Mouse (Mus musculus) fat pad, adult 2 months (tissue): Measurements from ENCODE around the gene Elmod1.
A peak's percentile ranks its signal among the peaks of the same experiment; 100 is the strongest.
"Not testable (repeated sequence)": the region's sequence is repeated elsewhere in the genome, so short reads cannot be mapped to it uniquely, and the experiment has no call there.

Experiments used
- DNase-seq: peaks from one replicate; pipeline ENCODE4 v3.0.0-alpha.2; 2011; ENCODE audit warnings: low read depth, low spot score; ENCODE audit errors: extremely low read depth

Gene Elmod1

DNA sequence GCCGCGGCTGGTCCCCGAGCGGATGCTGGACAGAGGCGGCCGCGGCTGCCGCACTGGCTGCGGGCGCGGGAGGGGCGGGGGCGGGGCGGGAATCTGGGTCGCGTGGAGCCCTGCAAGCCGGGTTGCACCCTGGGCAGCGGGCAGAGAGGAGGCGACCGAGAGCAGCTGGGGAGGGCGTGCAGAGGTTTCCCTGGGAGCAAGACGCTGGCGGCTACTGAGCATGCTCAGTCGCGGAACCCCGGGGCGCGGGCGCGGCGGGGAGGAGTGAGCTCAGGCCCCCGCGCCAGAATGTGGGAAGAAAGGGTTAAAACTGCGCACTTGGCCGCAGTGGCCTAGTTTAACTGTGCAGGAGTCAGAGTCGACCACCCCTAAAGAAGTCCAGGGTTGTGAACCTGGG, at the start of gene Elmod1:
Gene Elmod1 (minus strand): TSS at position 180 of the 397 bp plus-strand sequence.
- no peak for DNase-seq

DNA sequence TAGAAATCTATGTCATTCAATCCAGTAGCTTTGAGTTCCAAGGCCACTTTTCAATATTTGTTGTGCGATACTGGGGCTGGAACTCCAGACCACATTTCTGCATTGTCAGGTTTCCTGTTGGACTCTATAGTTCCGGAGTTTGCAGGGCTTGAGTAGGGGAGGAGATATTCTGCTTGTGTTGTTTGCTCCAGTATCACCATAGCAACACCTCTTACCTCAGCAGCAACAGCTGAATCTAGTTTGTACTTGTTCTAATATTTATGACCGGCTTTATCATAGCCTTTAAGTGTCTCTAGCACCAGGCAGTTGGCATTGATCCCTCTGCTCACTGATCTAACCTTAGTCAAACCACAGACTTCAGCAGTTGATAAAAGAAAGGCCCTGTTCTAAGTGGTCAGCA, 47.7 kb upstream of the Elmod1 start:
- DNase-seq, result no peak

GRCm38 (mm10) chr9:53994528-53994927, 19.4 kb upstream of the Elmod1 start:
- DNase-seq, result no peak

DNA sequence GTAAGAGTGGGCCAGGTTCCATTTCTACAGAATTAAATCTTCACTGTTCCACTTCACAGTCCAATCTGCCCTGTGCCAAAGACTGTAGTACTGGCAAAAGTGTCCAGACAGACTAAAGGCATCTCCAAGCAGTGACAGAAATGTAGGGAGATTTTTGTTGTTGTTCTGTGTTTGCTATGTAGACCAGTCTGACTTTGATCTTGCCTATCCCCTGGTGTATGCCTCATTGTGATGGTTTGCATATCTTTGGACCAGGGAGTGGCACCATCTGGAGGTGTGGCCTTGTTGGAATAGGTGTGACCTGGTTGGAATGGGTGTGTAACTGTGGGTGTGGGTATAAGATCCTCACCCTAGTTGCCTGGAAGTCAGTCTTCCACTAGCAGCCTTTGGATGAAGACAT, 17.5 kb upstream of the Elmod1 start:
- not testable (repeated sequence) for DNase-seq

- DNase-seq, result no peak
These were observed 15.8 kb upstream of the Elmod1 start for GRCm38 (mm10) chr9:53990921-53991320.

- DNase-seq, result no peak
These were observed 11.9 kb upstream of the Elmod1 start for GRCm38 (mm10) chr9:53986972-53987371.

DNA sequence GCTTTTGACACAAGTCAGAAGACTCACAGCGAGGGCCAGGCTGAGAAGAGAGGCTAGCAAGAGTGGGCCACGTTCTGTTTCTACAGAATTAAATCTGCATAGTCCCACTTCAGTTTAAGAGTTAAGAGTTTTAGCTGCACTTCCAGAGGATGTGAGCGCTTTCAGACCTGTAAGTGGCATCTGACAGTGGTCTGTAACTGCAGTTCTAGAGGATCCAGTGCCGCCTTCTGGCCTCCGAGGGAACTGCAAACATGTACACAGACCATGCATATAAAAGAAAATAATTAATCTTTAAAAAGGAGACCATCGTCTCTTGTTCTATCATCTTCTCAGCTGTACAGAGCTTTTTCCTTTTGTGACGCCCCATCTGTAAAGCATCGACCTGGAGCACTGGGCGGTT, 9.8 kb upstream of the Elmod1 start:
- DNase-seq, result no peak

GRCm38 (mm10) chr9:53974328-53975121, 576 bp downstream of the Elmod1 start:
- no peak for DNase-seq

DNA sequence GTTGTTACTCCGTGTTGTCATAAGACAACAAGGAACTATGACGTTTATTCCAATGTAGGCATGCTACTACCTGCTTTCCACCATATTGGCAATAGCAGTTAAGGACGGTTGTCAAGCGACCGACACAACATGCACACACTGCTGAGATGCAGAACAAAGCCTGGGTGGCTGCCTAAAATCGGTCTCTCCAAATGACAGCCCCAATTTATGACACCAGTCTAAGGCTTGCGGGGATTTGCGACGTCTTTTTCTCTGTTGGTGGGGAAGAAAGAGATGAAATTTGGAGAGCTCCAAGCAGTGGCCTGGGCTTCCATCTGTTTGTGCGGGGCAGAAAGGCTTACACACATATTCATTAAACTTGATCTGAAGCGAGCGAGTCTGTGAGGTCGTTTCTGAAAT, 1.2 kb downstream of the Elmod1 start:
- DNase-seq, result no peak

- no peak for DNase-seq
These were observed 1.9 kb downstream of the Elmod1 start for GRCm38 (mm10) chr9:53973241-53973640.

DNA sequence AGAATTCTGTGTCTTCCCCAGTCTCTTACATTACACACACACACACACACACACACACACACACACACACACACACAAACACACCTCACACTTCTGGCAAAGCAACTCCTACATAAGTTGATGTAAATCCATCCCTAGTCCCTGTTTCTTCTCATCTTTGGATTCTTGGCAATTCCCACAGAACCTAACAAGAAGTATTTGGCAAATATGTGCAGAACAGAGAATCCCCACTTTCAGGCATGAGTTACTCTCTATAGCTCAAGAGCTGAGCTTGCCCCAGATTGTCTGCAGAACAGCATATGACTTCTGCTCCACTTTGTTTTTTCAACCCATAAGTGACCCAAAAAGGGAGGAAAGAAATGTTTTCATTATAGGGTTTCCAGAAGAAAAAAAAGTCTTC, 2.7 kb downstream of the Elmod1 start:
- DNase-seq, result no peak

DNA sequence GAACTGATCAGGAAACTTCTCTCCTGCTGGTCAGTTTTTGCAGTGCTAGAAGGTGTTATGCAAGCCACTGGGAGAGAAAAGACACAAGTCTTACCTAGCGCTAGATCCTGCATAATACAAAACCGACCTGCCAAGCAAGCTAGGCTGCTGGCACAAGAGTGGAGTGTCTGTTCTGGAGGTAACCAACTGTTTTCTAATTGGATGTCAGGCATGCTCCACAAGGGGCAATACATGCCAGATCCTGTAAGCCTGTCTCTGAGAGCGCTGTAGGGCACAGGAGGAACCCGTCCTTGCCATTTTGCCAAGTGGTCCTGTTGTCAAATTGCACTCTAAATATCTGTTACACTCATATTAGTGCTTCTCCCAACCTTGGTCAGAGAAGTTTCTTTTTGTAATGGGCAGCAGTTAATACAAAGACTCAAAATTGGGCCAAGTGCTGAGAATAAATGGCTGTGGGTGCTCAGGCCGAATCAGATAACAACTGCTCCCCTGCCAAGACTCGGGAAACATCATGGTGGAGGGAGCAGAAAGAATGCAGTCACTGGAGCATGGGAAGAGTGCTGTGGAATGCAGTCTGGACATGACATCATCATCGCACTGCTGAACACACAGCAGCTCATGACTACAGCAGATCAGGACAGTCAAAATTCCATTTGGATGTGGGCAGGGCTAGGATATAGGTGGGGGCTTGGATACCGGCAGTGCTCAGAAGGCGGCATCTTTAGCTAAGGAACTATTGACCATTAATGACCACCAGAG, 7.3 kb downstream of the Elmod1 start:
- peak; percentile 28 for DNase-seq

- no peak for DNase-seq
These were observed 18.1 kb downstream of the Elmod1 start for GRCm38 (mm10) chr9:53957021-53957420.

- no peak for DNase-seq
These were observed 20.2 kb downstream of the Elmod1 start for GRCm38 (mm10) chr9:53954853-53955252.

DNA sequence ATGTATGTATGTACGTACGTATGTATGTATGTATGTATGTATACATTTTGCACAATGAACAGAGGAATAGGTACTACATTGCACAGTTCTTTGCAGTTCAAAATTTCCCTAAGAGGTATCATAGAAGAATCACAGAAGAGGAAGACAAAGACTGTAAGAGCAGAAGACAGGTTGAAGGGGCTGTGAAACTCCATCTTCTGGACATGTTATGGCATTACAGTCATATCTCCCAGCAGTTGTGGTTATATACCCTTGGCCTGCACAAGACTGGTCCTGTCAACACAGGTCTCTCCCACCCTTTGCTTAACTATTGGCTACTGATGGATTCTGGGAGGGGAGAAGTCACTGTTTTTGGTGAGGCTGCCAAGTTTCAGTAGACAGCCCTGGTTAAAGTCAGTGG, 27.6 kb downstream of the Elmod1 start:
- no peak for DNase-seq

DNA sequence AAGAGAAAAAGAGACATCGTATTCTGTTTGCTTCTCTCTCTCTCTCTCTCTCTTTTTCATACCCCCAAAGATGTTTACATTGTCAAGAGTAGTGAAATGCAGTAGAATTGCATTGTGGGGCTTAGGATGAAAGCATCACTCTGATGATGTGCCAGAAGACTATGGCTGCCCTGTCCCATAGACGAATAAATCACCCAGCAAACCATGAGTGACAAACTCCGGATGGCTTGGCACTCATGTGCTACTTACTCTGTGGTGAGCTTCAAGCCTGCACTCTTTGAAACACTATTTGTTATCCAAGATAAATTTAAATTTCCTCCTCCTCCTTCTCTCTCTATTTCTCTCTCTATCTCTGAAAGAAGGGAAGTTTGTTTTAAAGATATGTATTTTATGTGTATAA, 36.5 kb downstream of the Elmod1 start:
- DNase-seq, result no peak

GRCm38 (mm10) chr9:53934179-53934578, 40.9 kb downstream of the Elmod1 start:
- no peak for DNase-seq

DNA sequence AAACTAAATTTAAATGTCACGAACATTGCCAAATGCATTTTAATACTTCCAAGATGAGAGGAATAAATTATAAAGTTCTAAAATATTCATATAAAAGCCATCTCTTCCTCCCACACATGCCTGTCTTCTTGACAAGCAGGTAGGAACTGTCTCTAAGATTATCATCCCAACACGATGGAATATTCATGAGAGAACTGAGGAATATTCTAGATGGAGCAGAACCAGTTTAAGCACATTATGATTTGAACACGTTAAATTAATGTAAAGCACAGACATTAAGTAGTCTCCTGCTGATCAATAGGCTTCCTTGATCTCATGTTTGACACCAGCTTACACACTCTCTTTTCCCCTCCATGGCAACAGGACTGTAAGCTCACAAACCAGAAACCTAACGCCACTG, 41.7 kb downstream of the Elmod1 start:
- DNase-seq, result no peak

DNA sequence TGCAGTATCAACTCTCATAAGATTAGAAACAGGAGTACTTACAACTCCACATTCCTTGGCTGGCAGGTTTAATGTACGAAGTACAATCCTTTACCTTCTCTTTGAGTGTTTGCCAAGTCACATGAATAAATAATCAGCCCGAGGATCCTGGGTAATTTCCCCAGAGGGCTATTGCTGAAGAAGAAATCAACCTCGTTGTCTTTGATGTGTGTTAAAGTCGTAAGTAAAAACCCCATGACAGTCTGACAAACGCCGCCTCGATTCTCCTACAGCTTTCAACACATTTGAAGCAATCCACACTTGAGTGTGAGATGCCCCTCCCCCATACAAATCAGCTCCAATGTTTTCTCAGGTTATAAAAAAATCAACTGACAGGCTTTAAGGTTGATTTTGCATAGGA, 44.2 kb downstream of the Elmod1 start:
- no peak for DNase-seq

DNA sequence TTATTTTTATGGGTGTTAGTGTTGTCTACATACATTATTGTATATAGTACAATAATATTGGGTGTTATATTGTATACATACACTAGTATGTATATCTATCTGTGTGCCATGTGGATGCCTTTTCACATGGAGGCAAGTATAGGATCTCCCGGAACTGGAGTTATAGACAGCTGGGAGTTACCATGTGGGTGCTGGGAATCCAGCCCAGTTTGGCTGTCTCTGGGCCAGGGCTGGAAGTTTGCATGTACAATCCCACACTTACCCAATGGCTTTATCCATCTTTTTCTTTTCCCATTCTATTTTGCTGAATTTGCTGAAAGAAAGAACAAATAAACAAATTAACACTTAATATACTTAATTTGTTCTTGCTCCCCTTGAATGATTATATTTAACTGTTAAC, 54.0 kb downstream of the Elmod1 start:
- no peak for DNase-seq

DNA sequence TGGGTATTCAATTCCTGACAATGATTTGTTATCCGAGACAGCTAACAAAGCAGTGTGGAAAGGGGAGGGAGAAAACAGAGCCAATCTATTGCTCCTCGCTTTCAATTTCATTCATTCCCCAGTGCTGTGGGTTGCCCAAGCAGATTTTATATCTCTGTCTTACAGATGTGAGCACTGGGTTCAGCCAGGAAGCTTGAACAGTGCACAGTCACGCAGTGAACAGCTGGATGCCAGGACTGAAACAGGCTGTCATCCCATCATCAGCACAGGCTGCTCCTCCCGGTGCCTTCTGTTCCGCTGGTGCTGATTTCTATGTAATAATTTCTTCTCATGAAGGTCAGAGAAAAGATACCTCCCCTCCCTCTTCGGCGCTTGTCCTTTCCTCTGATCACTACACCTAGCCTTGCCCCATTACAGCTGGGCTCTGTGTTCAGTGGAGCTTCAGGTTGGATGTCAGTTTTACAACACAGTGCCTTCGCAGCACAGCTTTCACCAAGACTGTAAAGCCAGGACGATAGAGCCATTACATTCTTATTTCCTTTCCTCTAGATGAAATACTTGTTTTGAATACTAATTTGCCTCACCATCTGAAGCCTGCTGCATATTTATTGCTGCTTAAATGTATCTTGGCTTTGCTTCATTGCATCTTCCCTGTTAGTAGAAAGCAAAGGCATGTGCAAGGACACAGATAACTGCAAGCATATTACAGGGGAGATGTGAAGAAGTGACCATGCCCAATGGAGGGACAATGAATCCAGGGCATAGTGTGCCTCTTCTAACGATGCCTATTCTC, 59.0 kb downstream of the Elmod1 start:
- DNase-seq, result no peak

DNA sequence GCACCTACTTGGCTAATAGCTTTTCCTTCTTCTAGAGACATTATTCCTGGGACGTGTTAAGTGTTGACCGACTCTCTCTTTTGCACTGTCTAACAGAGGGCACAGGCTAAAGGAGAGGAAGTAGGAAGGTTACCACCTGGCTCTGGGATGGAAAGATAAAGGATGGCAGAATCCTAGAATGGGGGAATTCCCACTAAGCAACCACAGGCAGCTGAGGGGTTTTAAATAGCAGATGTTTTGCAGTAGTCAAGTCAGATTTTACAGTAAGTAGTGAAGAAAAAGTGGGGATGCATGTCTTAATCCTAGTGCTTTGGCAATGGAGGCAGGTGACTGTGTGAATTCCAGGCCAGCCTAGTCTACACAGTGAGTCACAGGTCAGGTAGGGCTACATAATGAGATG, 64.3 kb downstream of the Elmod1 start:
- no peak for DNase-seq
